Mouse (Mus musculus) urinary bladder, adult 2 months (tissue): ENCODE measurements around the gene Rbpj. TPM values are rescaled to one million over a fixed set of nuclear protein-coding genes. Genes with fewer than 3 reads are reported as not detected.

Experiments used
- DNase-seq: peaks from one replicate; pipeline ENCODE4 v3.0.0; 2022; ENCODE audit warnings: low spot score
- polyA plus RNA-seq: library from polyadenylated mRNA; depleted of rRNA; stranded (reverse); fragments of >200 nt; gene quantifications from 2 replicates; pipeline ENCODE4 v1.2.3, GENCODE M21; 2012

Rbpj gene
- polyA plus RNA-seq, 1 experiment, result 37.4 TPM

DNA sequence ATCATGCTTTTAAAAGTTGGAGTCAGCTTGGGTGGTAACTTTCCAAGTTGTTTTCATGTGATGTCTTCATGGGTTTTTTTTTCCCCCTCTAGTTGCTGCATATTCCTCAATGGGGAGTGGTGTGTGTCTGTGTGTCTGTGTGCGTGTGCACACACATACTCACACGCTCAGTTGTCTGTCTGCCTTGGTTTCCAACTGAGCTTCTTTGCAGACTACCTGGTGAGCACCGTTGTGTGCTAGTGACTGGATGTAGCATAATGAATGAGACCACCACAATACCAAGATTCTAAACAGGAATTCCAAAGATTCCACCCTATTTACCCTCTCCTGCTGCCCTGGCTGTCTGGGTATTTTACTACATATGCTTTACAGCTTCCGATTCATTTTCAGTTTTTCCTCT is 86.0 kb downstream of the Rbpj start:
- no peak for DNase-seq

DNA sequence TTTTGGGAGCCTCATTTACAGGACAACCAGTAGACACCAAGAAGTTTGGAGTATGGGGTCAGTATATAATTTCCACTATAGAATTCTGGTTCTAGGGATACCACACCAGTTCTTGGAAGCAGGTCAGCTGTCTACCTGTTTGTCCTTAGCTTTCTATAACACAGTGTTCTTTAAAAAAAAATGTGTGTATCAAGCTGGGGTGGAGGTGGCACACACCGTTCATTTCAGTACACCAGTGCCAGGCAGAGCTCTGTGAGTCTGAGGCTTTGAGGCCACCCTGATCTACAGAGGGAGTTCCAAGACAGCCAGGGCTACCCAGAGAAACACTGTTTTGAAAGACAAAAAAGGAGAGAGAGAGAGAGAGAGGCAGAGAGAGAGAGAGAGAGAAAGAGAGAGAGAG is 87.3 kb downstream of the Rbpj start:
- no peak for DNase-seq

DNA sequence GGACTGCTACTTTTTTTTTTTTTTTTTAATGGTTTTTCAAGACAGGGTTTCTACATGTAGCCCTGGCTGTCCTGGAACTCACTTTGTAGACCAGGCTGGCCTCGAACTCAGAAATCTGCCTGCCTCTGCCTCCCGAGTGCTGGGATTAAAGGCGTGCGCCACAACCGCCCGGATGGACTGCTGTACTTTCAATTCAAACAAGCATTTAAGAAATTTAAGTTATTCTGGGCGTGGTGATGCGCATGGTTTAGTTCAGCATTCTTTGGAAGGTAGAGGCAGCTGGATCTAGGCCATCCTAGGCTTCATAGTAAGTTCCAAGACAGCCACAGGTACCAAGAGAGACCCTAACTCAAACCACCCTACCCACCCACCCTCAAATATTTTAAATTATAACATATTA is 88.2 kb downstream of the Rbpj start:
- no peak for DNase-seq

DNA sequence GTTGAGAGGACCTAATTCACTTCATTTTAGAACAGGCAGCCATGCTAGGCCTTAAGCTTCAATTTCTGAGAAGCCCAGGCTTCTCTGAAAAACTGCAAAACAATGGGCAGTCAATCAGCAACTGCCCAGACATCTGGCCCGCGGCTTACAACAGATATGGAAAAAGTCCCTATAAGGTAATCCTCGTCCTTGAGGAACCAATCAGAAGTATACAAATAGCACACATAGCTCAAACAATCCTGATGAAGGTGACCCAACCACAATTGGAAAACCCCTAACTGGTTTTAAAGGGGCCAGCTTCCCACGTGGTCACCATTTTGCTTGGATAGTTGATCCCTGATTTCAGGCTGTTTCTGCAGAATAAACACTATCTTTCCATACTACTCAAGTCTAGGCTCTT is 89.0 kb downstream of the Rbpj start:
- no peak for DNase-seq

DNA sequence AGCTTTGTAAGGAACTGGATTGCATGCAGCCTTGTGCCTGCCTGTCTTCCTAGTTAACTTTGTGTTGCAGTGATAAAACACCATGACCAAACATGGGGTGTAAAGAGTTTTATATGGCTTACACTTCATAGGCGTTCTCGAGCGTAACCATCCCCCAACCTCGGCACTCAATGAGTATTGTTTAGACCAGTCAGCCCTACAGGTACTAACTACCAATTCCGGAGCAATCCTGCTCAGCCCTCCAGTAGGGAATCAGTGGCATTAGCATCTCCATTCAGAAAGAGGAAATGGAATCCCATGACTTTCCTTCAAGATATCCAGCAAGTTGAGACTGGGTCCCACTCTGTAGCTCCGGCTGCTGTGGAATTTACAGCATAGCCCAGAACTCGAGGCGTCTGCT is 89.5 kb downstream of the Rbpj start:
- DNase-seq, result no peak

DNA sequence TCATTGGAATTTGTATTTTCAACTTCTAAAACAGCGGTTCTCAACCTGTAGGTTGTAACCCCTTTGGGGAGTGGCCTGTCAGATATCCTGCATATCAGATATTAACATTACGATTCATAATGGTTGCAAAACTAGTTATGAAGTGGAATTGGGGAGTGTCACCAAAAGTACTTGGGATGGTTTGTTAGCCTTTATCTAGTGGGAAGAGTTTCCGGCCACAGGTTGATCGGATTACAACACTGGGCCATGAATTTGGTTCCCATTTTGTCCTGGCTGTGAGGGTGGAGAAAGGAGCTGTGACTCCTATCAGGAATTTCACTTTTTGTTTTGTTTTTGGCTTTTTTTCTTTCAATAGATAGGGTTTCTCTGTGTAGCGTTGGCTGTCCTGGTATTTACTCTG is 90.0 kb downstream of the Rbpj start:
- no peak for DNase-seq

DNA sequence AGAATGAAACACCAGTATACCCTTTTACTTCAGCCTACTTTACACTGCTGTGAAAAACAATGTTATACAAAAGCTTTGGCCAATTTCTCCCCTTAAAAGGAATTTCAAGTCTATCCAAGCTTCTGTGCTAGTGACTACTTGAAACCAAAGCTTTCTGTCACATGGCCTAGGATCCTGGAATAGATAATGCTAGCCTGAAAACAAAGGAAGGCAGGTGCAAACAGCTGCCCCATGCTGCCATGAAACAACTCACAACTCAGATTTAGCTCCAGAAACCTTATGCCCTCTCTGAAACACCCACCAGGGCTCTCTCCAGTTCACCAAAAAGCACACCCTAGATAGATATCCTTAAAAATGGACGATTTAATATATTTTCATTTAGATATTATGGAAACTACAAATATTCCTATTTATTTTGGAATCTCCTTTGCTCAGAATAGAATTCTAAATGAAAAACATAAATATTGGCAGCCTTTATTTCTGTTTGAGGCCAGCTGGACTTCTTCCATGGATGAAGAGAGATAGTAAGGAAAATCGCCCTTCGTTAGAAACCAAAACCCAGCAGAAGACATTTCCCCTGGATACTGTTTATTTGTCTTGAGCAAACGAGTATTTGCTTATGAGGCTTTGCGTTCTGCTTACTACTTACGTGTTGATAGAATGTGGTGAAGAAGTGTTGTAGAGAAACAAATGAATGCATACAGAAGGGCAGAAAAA is 91.8 kb downstream of the Rbpj start:
- no peak for DNase-seq

DNA sequence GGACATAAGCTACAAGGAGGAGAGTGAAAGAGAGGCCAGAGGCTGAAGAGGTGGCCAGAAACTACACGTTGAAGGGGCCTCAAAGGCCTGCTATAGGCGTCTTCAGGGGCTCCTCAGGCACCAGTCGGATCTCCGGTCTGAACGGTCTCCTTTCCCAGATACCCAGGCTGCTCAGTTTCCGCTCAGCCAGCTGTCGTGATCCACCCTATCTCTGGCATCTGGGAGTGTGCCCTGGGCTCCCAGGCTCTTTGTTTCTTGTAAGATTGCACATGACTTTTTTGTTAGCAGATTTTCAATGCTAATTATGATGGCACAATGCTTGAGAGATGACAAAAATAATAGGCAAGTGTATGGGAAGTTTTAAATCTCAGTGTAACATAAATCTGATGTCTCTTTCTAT is 95.2 kb downstream of the Rbpj start:
- DNase-seq, result no peak

DNA sequence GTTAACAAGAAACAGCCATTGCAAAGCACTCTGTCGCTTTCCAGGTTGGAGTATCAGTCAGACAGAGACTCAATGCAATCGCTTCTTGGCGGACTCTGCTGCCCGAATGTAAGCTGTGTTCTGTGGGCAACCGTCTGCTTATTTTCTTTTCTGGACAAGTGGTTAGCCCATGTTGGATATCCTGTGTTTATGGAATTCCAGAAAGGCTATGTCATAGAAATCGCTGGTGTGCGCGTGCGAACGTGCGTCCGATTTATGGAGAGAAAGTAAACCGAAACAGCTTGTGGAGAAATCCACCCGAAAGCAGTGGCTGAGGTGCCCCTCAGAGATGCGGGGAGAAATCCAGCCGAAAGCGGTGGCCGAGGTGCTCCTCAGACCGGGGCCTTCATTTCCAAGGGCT is 98.4 kb downstream of the Rbpj start:
- no peak for DNase-seq

DNA sequence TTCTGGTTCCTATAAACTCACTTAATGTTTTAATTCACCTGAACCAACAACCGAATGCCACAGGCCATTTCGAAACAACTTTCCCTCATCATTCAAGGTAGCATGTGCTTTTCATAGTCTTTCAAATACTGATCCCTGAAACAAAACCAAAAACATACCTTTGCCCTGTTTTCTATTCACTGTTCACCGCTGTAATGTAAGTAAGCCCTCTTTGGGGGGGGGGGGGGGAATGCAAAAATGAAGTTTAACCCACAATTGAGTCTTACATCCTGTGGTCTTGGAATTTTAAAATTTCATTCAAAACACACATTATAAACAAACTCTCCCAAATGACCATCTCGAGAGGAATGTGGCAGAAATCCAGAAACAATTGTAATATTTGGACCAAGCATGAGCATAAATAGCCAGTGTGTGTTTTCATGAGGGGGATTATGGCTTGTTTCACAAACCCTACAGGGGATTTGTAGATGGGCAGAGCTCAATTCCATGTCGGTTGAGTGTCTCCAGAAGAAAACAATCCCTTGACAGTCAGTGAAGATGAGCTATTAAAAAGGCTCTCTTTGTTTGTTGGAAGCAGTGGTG is 99.4 kb downstream of the Rbpj start:
- no peak for DNase-seq

DNA sequence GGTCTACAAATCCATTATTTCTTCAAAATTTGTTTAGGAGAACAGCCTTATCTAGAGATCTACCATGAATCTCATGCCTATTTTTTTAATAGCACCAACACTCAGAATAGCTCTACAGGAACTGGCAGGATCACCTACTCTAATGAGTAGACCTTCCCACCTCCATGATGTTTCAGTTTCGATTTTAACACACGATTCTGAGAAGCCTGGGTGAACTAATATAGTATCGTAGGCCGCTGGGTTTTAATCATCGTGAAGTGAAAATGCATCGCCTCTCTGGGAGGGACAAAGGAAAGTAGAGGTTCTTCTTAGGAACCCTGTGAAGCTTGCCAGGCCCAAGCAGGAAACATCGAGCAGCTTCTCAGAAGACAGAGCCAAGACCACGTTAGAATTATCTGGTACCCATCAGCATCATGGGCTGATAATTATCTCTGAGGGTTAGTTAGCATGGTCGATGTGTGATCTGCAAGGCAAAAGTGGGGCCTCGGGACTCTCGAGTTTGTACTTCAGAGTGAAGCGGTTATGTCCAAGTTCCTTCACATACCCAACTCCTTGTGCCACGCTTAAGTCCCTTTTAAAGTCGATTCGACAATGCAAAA is 100.6 kb downstream of the Rbpj start:
- no peak for DNase-seq

DNA sequence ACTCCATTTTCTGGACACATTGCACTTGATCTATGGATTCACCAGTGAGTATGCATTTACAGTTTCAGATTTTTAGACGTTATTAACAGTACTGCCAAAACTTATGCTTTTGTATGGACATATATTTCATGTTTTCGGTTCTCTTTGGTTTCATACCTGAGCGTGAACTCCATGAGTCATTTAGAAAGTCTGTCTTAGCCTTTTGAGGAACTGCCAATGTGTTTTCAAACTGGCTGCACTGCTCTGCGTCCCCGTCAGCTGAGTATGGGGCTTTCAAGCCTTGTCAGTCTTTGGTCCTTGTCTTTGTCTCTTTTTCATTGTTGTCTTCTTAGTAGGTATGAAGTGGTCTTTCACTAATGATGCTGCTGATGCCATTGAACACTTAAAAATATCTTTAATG is 106.5 kb downstream of the Rbpj start:
- no peak for DNase-seq

DNA sequence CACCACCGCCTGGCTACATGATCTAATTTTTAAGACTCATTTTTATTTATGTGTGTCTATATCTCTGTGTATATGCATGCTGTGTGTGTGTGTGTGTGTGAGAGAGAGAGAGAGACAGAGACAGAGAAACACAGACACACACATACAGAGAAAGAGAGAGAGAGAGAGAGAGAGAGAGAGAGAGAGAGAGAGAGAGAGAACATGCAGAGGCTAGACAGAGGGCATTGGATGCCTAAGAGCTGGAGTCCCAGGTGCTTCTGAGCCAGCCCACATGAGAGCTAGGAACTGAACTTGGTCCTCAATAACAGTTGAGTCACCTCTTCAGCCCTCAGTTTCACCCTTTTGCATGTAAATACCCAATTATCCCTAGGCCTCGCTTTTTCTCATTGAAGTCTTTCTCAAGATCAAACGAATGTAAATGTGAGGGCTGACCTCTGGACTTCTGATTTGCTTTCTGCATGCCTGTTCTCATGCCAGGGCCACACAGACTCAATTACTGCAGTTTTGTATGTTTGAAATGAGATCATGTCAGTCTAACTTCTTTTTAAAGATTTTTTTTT is 109.0 kb downstream of the Rbpj start:
- DNase-seq, result no peak

DNA sequence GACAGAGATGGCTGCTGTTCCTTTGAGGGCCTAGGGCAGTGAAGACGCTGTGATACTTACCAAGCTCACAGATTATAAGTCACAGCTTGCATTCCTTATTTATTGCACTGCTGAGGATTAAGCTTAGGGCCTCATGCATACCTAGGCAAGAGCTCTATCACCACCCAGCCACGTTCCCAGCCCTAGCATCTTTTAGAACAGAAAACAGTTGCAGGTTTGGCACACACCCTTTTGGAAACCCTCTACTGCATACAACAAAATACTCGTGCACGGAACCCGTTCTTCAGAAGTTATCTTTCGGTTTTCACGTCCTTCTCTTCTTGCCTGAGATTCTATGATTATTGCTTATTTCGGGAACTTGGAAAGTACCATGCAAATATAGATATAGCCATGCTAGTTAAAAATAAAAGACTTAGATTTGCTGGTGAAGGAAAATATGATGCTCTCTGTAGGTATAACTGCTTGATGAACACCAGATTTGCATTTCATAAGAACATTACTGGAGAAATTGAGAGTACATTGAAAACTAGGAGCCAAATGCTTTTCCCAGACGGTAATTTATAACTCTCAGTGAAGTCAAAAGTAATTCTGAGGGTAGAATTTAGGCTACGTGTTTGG is 111.4 kb downstream of the Rbpj start:
- DNase-seq, result no peak

DNA sequence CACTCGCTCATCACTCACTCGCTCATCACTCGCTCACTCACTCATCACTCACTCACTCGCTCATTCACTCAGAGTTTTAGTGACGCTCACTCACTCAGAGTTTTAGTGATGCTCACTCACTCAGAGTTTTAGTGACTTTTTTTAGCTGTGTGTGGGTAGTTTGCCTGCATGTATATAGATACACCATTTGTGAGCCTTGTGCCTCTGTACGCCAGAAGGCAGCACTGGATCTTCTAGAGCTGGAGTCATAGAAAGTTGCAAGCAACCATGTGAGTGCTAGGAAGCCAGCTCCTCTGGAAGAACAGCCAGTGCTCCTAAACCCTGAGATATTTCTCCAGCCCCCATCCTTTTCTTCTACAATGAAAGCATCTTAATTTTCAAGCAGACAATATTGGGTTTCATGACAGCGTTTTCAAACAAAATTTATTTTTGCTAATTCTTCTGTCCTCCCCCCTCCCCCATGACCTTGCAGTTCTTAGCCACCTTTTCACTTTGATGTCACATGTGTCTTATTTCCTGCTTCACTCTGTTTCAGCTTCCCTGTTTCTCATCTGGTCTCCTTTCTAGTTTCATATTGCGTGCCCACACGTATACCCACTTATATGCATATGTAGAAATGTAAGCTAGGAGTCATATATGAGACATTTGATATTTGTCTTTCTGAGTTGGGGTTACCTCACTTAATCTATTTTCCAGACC is 118.3 kb downstream of the Rbpj start:
- DNase-seq, result no peak

DNA sequence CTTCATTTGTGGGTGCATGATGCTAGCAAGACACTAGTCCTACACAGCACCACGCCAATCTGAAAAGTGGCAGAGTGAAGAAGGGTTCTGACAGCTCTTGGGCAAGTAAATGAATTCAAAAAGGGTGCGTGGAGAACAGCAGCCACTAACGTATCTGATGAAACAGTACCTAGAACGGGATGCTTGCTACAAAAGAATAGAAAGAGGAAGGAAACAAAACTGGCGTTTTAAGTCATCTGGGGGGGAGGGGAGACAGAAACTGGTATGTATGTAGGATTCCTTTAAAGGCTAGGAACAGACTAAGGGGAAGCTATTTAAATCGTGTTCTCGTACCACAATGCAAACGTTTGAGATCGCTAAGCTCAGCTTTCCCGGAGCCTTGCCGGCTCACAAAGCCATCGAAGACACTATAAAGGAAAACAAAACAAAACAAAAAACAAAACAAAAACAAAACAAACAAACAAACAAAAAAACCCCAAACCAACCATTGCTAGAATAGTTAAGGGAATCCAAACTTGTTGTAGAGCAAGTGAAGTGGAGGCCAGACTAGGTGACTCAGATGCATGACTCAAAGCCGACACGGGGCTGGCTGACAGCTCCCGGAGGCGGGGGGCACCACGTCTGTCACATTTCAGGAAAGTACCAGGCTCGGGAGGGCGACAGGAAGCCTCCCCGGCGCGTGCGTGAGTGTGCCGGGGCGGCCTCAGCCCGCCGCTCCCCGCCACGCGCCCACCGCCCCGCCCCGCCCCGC is 122.6 kb downstream of the Rbpj start:
- no peak for DNase-seq

DNA sequence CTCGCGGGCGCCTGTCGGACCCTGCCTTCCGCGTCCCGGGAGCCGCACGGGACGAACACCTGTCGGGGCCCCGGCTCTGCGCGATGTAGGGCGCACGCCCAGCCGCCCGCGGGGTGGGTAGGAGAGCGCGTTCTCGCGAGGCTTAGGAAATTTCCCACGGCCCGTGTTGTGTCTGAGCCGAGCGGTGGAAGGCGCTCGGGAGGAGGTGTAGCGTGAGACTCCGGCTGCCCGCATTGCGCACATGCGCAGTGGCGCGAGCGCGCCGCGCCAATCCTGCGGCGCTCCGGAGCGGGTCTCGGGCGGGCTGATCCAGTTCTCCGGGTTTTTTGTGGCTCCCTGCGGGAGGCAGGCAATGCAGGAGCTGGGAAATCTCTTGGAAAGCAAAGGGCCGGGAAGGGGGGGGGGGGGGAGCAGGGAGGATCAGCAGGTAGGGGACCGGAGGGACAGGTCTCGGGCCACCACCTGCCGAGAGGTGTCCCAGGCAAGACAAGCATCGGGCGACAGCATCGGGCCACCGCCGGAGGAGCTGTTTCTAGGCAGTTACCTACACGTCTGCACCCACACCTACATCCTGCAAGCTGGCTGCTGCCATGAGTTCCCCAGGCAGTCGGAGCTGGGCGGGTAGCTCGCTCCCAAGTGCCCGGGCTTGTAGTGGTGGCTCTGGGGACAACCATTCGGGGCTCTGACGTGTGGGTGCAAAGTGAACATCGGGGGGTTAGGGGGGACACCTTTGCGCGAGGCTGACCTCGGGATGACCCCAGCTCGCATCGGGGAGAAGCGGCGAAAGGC is 123.4 kb downstream of the Rbpj start:
- DNase-seq, result peak; percentile 93

DNA sequence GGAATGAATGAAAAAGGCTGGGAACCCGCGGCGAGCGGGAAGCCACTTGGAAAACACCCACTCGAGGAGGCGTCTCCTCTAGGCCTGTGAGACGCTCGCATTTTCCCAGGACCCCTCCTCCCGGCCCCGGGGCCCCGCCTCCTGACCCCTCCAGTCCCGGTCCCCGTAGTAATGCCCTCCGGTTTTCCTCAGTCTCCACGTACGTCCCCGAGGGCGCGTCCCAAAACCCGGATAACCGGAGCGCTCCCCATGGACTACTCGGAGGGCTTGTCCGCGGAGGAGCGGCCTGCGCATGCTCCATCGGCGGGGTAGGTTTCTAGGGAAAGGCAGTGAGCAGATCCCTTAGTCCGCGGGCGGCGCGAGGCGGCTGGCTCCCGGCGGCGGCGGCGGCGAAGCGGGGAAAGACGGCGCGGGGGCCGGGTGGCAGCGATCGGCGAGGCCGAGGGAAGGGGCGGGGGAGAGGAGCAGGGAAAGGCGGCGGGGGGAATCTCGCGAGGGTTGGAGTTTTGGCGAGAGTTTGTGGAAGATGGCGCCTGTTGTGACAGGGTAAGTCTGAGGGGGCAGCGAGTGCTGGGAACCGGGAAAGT is 124.3 kb downstream of the Rbpj start:
- DNase-seq, result peak; percentile 97

DNA sequence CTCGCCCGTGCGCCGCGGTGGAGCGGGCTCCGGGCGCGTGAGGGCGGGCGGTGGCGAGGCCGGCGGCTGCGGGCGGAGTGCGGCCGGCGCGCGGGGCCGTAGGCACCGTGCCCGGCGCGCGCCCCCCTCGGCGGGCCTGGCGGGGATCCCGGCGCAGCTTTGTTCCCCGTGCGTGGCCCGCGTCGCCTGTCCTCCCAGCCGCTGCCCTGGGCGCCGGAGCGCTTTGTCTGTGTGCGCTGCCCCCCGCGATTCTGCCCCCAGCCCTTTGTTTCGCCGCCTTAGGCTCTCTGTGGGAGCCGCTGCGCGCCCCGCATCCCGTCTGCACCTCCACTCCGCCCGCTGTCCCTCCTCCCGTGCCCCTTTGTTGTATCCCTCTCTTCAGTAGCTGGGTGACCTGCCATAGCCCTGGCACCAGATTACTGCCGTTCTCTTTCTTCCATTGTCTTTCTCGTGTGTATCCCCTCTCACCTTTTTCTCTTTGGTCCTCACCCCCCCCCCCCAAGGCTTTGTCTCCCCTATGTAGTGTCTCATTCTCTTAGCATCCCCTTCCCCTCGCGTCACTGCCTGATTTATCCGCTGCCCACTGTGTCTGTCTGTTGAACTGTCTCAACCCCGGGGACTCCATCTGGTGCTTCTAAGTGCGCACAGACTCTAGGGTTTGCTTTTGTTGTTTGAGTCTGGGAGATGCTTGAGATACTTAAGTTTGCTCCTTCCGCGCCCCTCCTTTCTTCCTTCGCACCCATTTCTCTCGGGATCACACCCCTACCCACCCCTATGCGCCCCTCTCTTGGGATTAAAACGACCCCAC is 125.1 kb downstream of the Rbpj start:
- DNase-seq, result no peak
